Mouse (Mus musculus) CD4-positive, CD25-positive, alpha-beta regulatory T cell, adult 4 months (primary cell): ENCODE data around the gene B830017H08Rik. TPM values are rescaled to one million over a fixed set of nuclear protein-coding genes. Genes with fewer than 3 reads are reported as not detected.

ENCODE experiments used
- ATAC-seq: one replicate; pipeline ENCODE4 v1.8.0; 2017
- polyA plus RNA-seq, 2 experiments: library from polyadenylated mRNA; unstranded; fragments of 100-300 nt; shearing (Covaris generic); gene quantifications; one replicate each; pipeline ENCODE4 v1.2.1; 2017

The B830017H08Rik gene
- polyA plus RNA-seq, 2 experiments from 2014 or later: not detected

DNA sequence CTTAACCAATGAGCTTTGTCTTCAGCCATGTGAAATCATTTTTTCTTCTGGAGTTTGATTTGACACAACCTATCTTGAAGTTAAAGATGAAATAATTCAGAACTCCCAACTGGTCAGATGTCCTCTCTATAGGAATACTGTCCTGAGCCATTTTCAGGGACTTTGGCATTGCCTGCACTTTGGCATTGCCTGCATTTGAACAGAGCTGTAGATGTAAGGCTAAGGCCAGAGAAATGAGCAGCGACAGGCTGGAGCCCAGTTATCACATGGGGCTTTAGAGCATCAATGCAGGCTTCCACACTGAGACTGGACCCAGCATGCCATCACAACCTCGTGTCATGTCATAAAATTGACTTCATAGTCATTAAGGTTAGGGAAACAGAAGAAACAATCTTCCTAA lies 20.3 kb downstream of the B830017H08Rik start:
- ATAC-seq: no peak

- ATAC-seq: no peak
These were observed 24.2 kb downstream of the B830017H08Rik start for GRCm38 (mm10) chr16:17857157-17857556.

- ATAC-seq: peak; percentile 54
These were observed 25.7 kb downstream of the B830017H08Rik start for GRCm38 (mm10) chr16:17858592-17858991.

- no peak for ATAC-seq
These were observed 32.4 kb downstream of the B830017H08Rik start for GRCm38 (mm10) chr16:17865293-17865692.

DNA sequence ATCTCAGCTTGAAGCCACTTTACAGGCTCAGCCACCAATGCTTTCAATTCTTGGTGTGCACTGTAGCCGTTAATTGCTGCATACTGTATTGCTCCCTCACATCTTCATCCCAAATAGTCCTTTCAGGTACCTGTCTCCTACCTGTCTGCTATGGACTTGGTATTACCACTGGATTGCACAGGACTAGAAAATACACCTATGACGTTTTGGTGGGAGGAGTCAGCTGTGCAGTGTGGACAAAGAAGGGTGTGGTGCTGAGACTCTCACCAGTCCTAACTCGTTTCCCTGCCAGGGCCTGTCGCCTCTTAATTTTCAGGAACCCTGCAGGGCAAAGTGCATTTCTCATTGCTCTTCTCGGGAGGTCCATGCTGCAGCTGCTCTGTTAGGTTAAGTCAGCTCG lies 32.8 kb downstream of the B830017H08Rik start:
- ATAC-seq: no peak

- no peak for ATAC-seq
These were observed 38.3 kb downstream of the B830017H08Rik start for GRCm38 (mm10) chr16:17871248-17871647.

- no peak for ATAC-seq
These were observed 40.1 kb downstream of the B830017H08Rik start for GRCm38 (mm10) chr16:17872995-17873394.

DNA sequence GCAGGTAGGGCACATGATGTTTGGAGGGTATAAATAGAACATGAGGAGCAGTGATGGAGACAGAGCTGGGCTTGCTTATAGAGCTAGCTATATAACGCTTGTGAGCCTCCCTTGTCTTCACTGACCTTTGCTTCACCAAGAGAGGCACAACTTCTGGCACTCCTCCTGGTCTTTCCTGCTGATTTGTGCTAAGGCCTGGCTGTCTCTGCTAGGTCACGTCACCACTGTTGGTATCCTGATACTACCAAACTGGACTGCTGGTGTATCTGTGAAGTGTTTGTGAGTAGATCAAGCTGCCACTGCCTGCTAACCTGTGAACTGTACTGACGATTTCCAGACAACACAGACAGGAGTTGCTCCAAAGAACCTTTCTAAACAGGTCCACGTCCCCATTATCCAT lies 42.3 kb downstream of the B830017H08Rik start:
- no peak for ATAC-seq

DNA sequence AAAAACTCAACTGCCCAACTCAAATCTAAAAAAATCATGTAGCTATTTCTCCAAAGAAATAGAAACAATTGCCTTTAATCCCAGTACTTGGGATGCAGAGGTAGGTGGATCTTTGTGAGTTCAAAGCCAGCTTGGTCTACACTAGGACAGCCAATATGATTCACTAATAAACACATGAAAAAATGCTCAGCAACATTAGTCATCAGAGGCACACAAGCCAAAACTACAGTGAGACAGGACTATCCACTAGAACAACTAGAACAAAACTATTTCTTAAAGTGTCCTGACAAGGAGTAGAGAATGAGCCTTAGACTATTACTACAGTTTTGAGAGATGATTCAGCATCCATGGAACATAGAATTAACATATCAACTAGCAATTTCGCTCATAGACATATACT lies 43.2 kb downstream of the B830017H08Rik start:
- ATAC-seq: no peak

- no peak for ATAC-seq
These were observed 46.6 kb downstream of the B830017H08Rik start for GRCm38 (mm10) chr16:17879571-17879970.

- ATAC-seq: no peak
These were observed 49.3 kb downstream of the B830017H08Rik start for GRCm38 (mm10) chr16:17882196-17882595.

DNA sequence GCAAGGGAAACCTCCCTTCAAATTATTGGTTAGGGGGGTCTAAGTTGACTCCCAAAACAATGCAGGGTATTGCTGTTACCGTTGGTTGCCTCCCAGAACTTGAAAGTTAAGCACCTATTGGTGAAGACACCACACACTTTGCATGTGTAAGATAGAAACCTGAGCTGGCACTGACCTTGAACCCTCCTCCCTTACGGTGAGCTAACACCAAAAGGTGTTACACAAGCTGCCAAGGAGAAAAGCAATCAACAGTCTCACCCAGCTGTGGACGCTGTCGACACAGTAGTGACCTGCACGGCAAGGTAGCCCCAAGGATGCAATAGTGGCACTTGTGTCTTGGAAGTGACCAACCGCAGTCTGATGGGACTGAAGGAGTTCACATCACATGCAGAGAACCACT lies 51.2 kb downstream of the B830017H08Rik start:
- ATAC-seq: no peak

Other genes starting within 250 kb of the B830017H08Rik start
- 1 to 10 TPM; 2.3 to 4.3 TPM for gene Slc7a4, start 249.9 kb upstream of the B830017H08Rik start, polyA plus RNA-seq
- gene Smpd4, start 213.8 kb upstream of the B830017H08Rik start, polyA plus RNA-seq: 10 to 100 TPM; 13.3 to 34.7 TPM
- gene Ccdc74a, start 186.7 kb upstream of the B830017H08Rik start, polyA plus RNA-seq: 1 to 10 TPM in 1 of 2 experiments, under 1 TPM in 1; 0.52 to 1.2 TPM
- gene Med15, start 100.2 kb upstream of the B830017H08Rik start, polyA plus RNA-seq: 100 to 1,000 TPM in 1 of 2 experiments, 10 to 100 TPM in 1; 67.1 to 128 TPM
- gene Klhl22, start 73.5 kb upstream of the B830017H08Rik start, polyA plus RNA-seq: 10 to 100 TPM; 15.6 to 30.9 TPM
- not detected for gene Scarf2, start 35.8 kb upstream of the B830017H08Rik start, polyA plus RNA-seq
- gene Car15, start 5.2 kb downstream of the B830017H08Rik start, polyA plus RNA-seq: 1 to 10 TPM; 4.1 to 5.2 TPM
- gene Gm20518, start 58.5 kb downstream of the B830017H08Rik start, polyA plus RNA-seq: under 1 TPM; 0.28 to 0.38 TPM
- gene Tssk1, start 61.1 kb downstream of the B830017H08Rik start, polyA plus RNA-seq: not detected
- gene Dgcr2, start 65.4 kb downstream of the B830017H08Rik start, polyA plus RNA-seq: 10 to 100 TPM; 20.2 to 28.9 TPM
- not detected for gene Tssk2, start 65.5 kb downstream of the B830017H08Rik start, polyA plus RNA-seq
- 10 to 100 TPM; 32.7 to 53.9 TPM for gene Ess2, start 78.2 kb downstream of the B830017H08Rik start, polyA plus RNA-seq
- gene Gsc2, start 81.9 kb downstream of the B830017H08Rik start, polyA plus RNA-seq: not detected
- gene Slc25a1, start 95.1 kb downstream of the B830017H08Rik start, polyA plus RNA-seq: 1 to 10 TPM; 7.9 to 9.5 TPM
- not detected for gene Vpreb2, start 147.3 kb downstream of the B830017H08Rik start, polyA plus RNA-seq
- 10 to 100 TPM; 16.4 to 21.2 TPM for gene Dgcr6, start 219.7 kb downstream of the B830017H08Rik start, polyA plus RNA-seq